Mouse (Mus musculus) spleen, adult 2 months (tissue): ENCODE results near the gene Etfbkmt. TPM values are rescaled to one million over a fixed set of nuclear protein-coding genes. Genes with fewer than 3 reads are reported as not detected.
"Not testable (repeated sequence)": the region's sequence is repeated elsewhere in the genome, so short reads cannot be mapped to it uniquely, and the experiment has no call there.

ENCODE experiments used
- DNase-seq, 2 experiments: peaks; one replicate each; pipeline versions ENCODE4 v3.0.0 to v3.0.0-alpha.2; 2012 to 2021; ENCODE audit warnings: low spot score in 2 of 2, low read depth in 1 of 2
- H3K27ac ChIP-seq: fragments of 200-500 bp; 2 replicates; pipeline ENCODE4 v1.5.1; 2012; ENCODE audit warnings: low read length, inconsistent platforms; ENCODE audit not compliant: insufficient read depth
- H3K27me3 ChIP-seq: fragments of 200-500 bp; 2 replicates; pipeline ENCODE4 v1.6.1; 2012; ENCODE audit warnings: mild to moderate bottlenecking, moderate library complexity, low read length, inconsistent platforms; ENCODE audit not compliant: control insufficient read depth, insufficient read depth
- H3K36me3 ChIP-seq: fragments of 200-500 bp; 2 replicates; pipeline ENCODE4 v1.6.1; 2012; ENCODE audit warnings: mild to moderate bottlenecking, low read length, inconsistent platforms; ENCODE audit not compliant: control insufficient read depth, insufficient read depth
- H3K4me1 ChIP-seq: fragments of 200-500 bp; 2 replicates; pipeline ENCODE4 v1.6.1; 2011; ENCODE audit warnings: inconsistent platforms; ENCODE audit not compliant: control insufficient read depth, insufficient read depth, insufficient read length
- H3K4me3 ChIP-seq: fragments of 200-500 bp; 2 replicates; pipeline ENCODE4 v1.5.1; 2011; ENCODE audit warnings: mild to moderate bottlenecking, inconsistent platforms; ENCODE audit not compliant: insufficient read depth, insufficient read length; ENCODE audit errors: extremely low read depth
- CTCF ChIP-seq: fragments of 200-500 bp; IDR thresholded peaks from 2 replicates; pipeline ENCODE4 v1.5.1; 2011; ENCODE audit warnings: mild to moderate bottlenecking, inconsistent platforms; ENCODE audit not compliant: insufficient read depth, insufficient read length, insufficient replicate concordance; ENCODE audit errors: extremely low read depth
- POLR2A ChIP-seq: fragments of 200-500 bp; IDR thresholded peaks from 2 replicates; pipeline ENCODE4 v1.6.1; 2011; ENCODE audit warnings: low read depth, low read length, inconsistent platforms
- WGBS: fragments of 180-500 bp; shearing (Covaris S2); methylation state at CpG from one replicate; pipeline ENCODE4 v1.1.7; 2018; 5-methylcytosine and 5-hydroxymethylcytosine counted together
- polyA plus RNA-seq: library from polyadenylated mRNA; depleted of rRNA; stranded (reverse); fragments of >200 nt; gene quantifications from 2 replicates; pipeline ENCODE4 v1.2.3, GENCODE M21; 2012

Etfbkmt gene
- polyA plus RNA-seq, 1 experiment: 4.5 TPM

GRCm38 (mm10) chr6:149145143-149145542, 5.5 kb downstream of the Etfbkmt start:
- Histone ChIP-seq H3K4me3 (no peak overlapping the region), H3K27ac (no peak overlapping the region), H3K4me1 (no peaks in the 10 kb centered on the region), H3K27me3 (no peaks in the 10 kb centered on the region), H3K36me3 (peaks cover 3% of the 10 kb centered on the region; the same call in 1 of the 2 replicates)
- no peak for DNase-seq
- TF ChIP-seq POLR2A (no peak), CTCF (no peak)
- WGBS: 92% methylated on average over 1 of the region's 1 CpGs

GRCm38 (mm10) chr6:149148436-149149229, 9.0 kb downstream of the Etfbkmt start:
- Histone ChIP-seq H3K36me3 (peaks cover 6% of the 10 kb centered on the region; the same call in 1 of the 2 replicates), H3K27me3 (no peaks in the 10 kb centered on the region), H3K27ac (no peak overlapping the region), H3K4me1 (no peaks in the 10 kb centered on the region), H3K4me3 (no peak overlapping the region)
- 85% methylated on average over 7 of the region's 7 CpGs for WGBS
- no peak for DNase-seq
- TF ChIP-seq POLR2A: no peak
- no peak for TF ChIP-seq CTCF

GRCm38 (mm10) chr6:149152119-149152518, 12.5 kb downstream of the Etfbkmt start:
- 88% methylated on average over 2 of the region's 2 CpGs for WGBS
- no peak for TF ChIP-seq POLR2A
- TF ChIP-seq CTCF: no peak

GRCm38 (mm10) chr6:149153473-149154115, 13.9 kb downstream of the Etfbkmt start:
- no peak overlapping the region for H3K27ac ChIP-seq
- no peaks in the 10 kb centered on the region for H3K4me1 ChIP-seq
- 84% methylated on average over 6 of the region's 6 CpGs for WGBS
- TF ChIP-seq POLR2A: no peak
- TF ChIP-seq CTCF: no peak
- no peak overlapping the region for H3K4me3 ChIP-seq
- no peaks in the 10 kb centered on the region for H3K27me3 ChIP-seq
- H3K36me3 ChIP-seq: peaks cover 7% of the 10 kb centered on the region; the same call in 1 of the 2 replicates
- DNase-seq: no peak

More at GRCm38 (mm10) chr6:149152119-149152518, 12.5 kb downstream of the Etfbkmt start:
- Histone ChIP-seq H3K4me1 (no peaks in the 10 kb centered on the region), H3K27ac (no peak overlapping the region), H3K36me3 (peaks cover 7% of the 10 kb centered on the region; the same call in 1 of the 2 replicates), H3K27me3 (no peaks in the 10 kb centered on the region), H3K4me3 (no peak overlapping the region)
- DNase-seq: no peak

- Histone ChIP-seq H3K27ac (no peak overlapping the region), H3K4me1 (no peaks in the 10 kb centered on the region), H3K36me3 (peaks cover 7% of the 10 kb centered on the region; the same call in 1 of the 2 replicates), H3K4me3 (no peak overlapping the region), H3K27me3 (no peaks in the 10 kb centered on the region)
- WGBS: 80% methylated on average over 8 of the region's 8 CpGs
- DNase-seq: no peak
- TF ChIP-seq CTCF (no peak), POLR2A (no peak)
Measured at GRCm38 (mm10) chr6:149154116-149155030, 14.7 kb downstream of the Etfbkmt start.

- DNase-seq: no peak
- no peaks in the 10 kb centered on the region for H3K4me1 ChIP-seq
- no peak for TF ChIP-seq CTCF
- no peak overlapping the region for H3K27ac ChIP-seq
- peaks cover 5% of the 10 kb centered on the region; the same call in 1 of the 2 replicates for H3K36me3 ChIP-seq
- 71% methylated on average over 3 of the region's 3 CpGs for WGBS
- H3K4me3 ChIP-seq: no peak overlapping the region
- no peaks in the 10 kb centered on the region for H3K27me3 ChIP-seq
Measured at GRCm38 (mm10) chr6:149155031-149155841, 15.6 kb downstream of the Etfbkmt start.

GRCm38 (mm10) chr6:149167038-149167437, 27.4 kb downstream of the Etfbkmt start:
- not testable (repeated sequence) for H3K36me3 ChIP-seq, H3K27me3 ChIP-seq, H3K4me1 ChIP-seq, DNase-seq, H3K4me3 ChIP-seq, H3K27ac ChIP-seq
- 83% methylated on average over 3 of the region's 4 CpGs for WGBS
